Mouse (Mus musculus) embryonic facial prominence, embryonic 13.5 days (tissue): ENCODE data around the gene E330017A01Rik. TPM values are rescaled to one million over a fixed set of nuclear protein-coding genes. Genes with fewer than 3 reads are reported as not detected.

ENCODE experiments used
- ATAC-seq: fragments of 200-750 bp; cut with Nextera tagmentation; 2 replicates; pipeline ENCODE4 v1.8.0; 2017; ENCODE audit warnings: low read depth; ENCODE audit not compliant: insufficient number of reproducible peaks, insufficient read depth, low FRiP score, low TSS enrichment
- H3K27ac ChIP-seq: fragments of 300-500 bp; sonication (generic); 2 replicates; pipeline ENCODE4 v1.5.1; 2015; ENCODE audit warnings: moderate library complexity, mild to moderate bottlenecking, inconsistent platforms
- H3K27me3 ChIP-seq: fragments of 300-500 bp; sonication (generic); 2 replicates; pipeline ENCODE4 v1.6.1; 2015; ENCODE audit warnings: mild to moderate bottlenecking, inconsistent platforms
- H3K36me3 ChIP-seq: fragments of 300-500 bp; sonication (generic); 2 replicates; pipeline ENCODE4 v1.6.1; 2015; ENCODE audit warnings: mild to moderate bottlenecking, inconsistent platforms
- H3K4me1 ChIP-seq: fragments of 300-500 bp; sonication (generic); 2 replicates; pipeline ENCODE4 v1.6.1; 2015; ENCODE audit warnings: inconsistent platforms
- H3K4me2 ChIP-seq: fragments of 300-500 bp; sonication (generic); 2 replicates; pipeline ENCODE4 v1.6.1; 2015; ENCODE audit warnings: moderate library complexity, mild to moderate bottlenecking, inconsistent platforms
- H3K4me3 ChIP-seq: fragments of 300-500 bp; sonication (generic); 2 replicates; pipeline ENCODE4 v1.5.1; 2015; ENCODE audit warnings: mild to moderate bottlenecking, inconsistent platforms
- H3K9ac ChIP-seq: fragments of 300-500 bp; sonication (generic); 2 replicates; pipeline ENCODE4 v1.6.1; 2015; ENCODE audit warnings: mild to moderate bottlenecking, inconsistent platforms
- H3K9me3 ChIP-seq: fragments of 300-500 bp; sonication (generic); 2 replicates; pipeline ENCODE4 v1.6.1; 2016; ENCODE audit warnings: inconsistent platforms
- WGBS: fragments of 180-500 bp; shearing (Covaris S2); methylation state at CpG from one replicate; pipeline ENCODE4 v1.1.7; 2015; ENCODE audit warnings: mixed read lengths; 5-methylcytosine and 5-hydroxymethylcytosine counted together
- polyA plus RNA-seq: library from polyadenylated mRNA; unstranded; fragments of >200 nt; fragmentation: Nextera tagmentation; extraction: Ambion mirVana; gene quantifications from 2 replicates; pipeline ENCODE4 v1.2.1, GENCODE M21; 2015

The E330017A01Rik gene
- polyA plus RNA-seq, 1 experiment from 2014 or later, result not detected

DNA sequence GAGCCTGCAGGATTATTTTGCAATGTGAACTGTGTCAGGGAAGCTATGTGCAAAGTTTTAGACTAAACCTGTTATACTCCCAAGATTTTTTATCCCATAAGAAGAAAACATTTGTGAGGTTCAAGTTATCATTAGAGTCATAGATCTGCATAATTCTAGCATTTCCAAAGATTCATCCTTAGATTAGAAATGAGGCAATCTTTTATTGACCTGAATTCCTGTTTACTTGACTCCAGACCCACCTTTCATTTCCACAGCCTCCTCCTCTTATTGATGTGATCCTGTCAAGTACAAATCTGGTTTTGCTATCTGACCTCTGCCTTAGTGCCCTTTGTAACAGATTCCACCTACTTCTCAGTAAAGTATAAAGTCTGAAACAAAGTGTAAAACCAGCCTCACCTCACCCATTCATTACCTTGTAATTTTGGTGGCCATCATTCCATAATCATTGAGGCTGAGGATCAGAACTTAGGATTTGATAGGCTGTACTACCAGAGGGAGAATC, 23.8 kb upstream of the E330017A01Rik start:
- Histone ChIP-seq H3K27me3 (no peaks in the 10 kb centered on the region), H3K4me1 (0 out of 2 replicates have a peak, but pooled peaks cover 5% of the 10 kb centered on the region), H3K36me3 (no peaks in the 10 kb centered on the region), H3K9ac (no peak overlapping the region), H3K4me2 (no peak overlapping the region), H3K9me3 (no peaks in the 10 kb centered on the region), H3K27ac (no peak overlapping the region), H3K4me3 (no peak overlapping the region)
- ATAC-seq, result no peak

GRCm38 (mm10) chr16:58661826-58662225, 23.3 kb upstream of the E330017A01Rik start:
- no peak overlapping the region for H3K9ac ChIP-seq
- 75% methylated on average over 5 of the region's 5 CpGs for WGBS
- H3K27ac ChIP-seq, result no peak overlapping the region
- no peaks in the 10 kb centered on the region for H3K27me3 ChIP-seq
- H3K4me2 ChIP-seq, result no peak overlapping the region
- ATAC-seq, result no peak
- H3K36me3 ChIP-seq, result no peaks in the 10 kb centered on the region
- no peak overlapping the region for H3K4me3 ChIP-seq
- H3K9me3 ChIP-seq, result no peaks in the 10 kb centered on the region
- H3K4me1 ChIP-seq, result 0 out of 2 replicates have a peak, but pooled peaks cover 5% of the 10 kb centered on the region

- Histone ChIP-seq H3K27ac (no peak overlapping the region), H3K4me1 (0 out of 2 replicates have a peak, but pooled peaks cover 5% of the 10 kb centered on the region), H3K9ac (no peak overlapping the region), H3K36me3 (no peaks in the 10 kb centered on the region), H3K27me3 (no peaks in the 10 kb centered on the region), H3K4me2 (no peak overlapping the region), H3K9me3 (no peaks in the 10 kb centered on the region), H3K4me3 (no peak overlapping the region)
- 88% methylated on average over 6 of the region's 6 CpGs for WGBS
- no peak for ATAC-seq
Observed at GRCm38 (mm10) chr16:58658668-58659067, 20.1 kb upstream of the E330017A01Rik start.

- H3K4me1 ChIP-seq, result 0 out of 2 replicates have a peak, but pooled peaks cover 5% of the 10 kb centered on the region
- no peak overlapping the region for H3K4me3 ChIP-seq
- no peaks in the 10 kb centered on the region for H3K9me3 ChIP-seq
- 87% methylated on average over 4 of the region's 4 CpGs for WGBS
- H3K4me2 ChIP-seq, result no peak overlapping the region
- H3K9ac ChIP-seq, result no peak overlapping the region
- H3K27me3 ChIP-seq, result no peaks in the 10 kb centered on the region
- no peaks in the 10 kb centered on the region for H3K36me3 ChIP-seq
- no peak overlapping the region for H3K27ac ChIP-seq
- ATAC-seq, result no peak
Observed at GRCm38 (mm10) chr16:58656526-58656925, 18.0 kb upstream of the E330017A01Rik start.

- Histone ChIP-seq H3K36me3 (no peaks in the 10 kb centered on the region), H3K4me3 (no peak overlapping the region), H3K4me2 (no peak overlapping the region), H3K4me1 (0 out of 2 replicates have a peak, but pooled peaks cover 5% of the 10 kb centered on the region), H3K9me3 (no peaks in the 10 kb centered on the region), H3K9ac (no peak overlapping the region), H3K27ac (no peak overlapping the region), H3K27me3 (no peaks in the 10 kb centered on the region)
- ATAC-seq, result no peak
Observed at GRCm38 (mm10) chr16:58655751-58656150, 17.2 kb upstream of the E330017A01Rik start.

GRCm38 (mm10) chr16:58649979-58650378, 11.4 kb upstream of the E330017A01Rik start:
- Histone ChIP-seq H3K36me3 (no peaks in the 10 kb centered on the region), H3K9me3 (no peaks in the 10 kb centered on the region), H3K4me2 (no peak overlapping the region), H3K27me3 (no peaks in the 10 kb centered on the region), H3K4me1 (no peaks in the 10 kb centered on the region), H3K27ac (no peak overlapping the region), H3K9ac (no peak overlapping the region), H3K4me3 (no peak overlapping the region)
- 93% methylated on average over 10 of the region's 10 CpGs for WGBS
- ATAC-seq, result no peak

DNA sequence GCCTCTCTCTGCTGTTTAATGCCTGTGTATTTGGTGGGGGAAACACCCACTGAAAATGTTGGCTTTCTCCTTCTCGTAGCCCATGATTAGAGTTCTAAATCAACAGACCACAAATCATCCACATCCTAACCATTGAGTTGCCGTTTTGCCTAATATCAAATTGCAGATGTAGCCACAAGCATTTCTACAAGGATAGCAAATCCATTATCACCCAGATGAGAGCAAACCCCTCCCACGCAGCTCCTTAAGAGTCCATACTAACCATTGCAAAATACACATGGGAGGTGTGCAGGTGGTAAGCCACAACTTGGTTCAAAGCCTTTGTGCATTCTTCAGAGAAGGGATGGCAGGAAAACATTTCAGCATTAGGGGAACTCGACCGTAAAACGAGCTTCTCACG, 523 bp downstream of the E330017A01Rik start:
- H3K27ac ChIP-seq, result no peak overlapping the region
- no peaks in the 10 kb centered on the region for H3K9me3 ChIP-seq
- H3K9ac ChIP-seq, result no peak overlapping the region
- 65% methylated on average over 7 of the region's 7 CpGs for whole genome bisulfite sequencing
- no peaks in the 10 kb centered on the region for H3K27me3 ChIP-seq
- no peaks in the 10 kb centered on the region; the same call in 1 of the 2 replicates for H3K4me1 ChIP-seq
- no peak for ATAC-seq
- no peak overlapping the region for H3K4me2 ChIP-seq
- H3K36me3 ChIP-seq, result no peaks in the 10 kb centered on the region
- no peak overlapping the region for H3K4me3 ChIP-seq

DNA sequence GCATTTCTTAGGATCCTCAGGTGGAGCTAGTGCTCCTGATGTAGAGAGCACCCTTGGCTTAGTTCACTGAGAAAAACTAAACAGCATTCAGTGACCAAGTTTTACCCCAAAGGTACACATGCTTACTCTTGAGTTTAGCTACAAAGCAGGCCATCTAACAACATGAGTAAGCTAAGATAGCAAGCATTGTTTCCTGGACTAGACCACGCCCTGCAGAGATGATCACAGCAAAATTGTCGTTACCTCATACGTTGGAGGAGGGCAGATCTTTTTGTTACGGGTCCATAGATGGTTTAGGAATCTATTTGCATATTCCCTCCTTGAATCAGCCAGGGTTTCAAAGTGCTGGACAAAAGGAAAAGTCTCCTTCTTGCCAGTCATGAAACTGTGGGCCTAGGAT, 1.1 kb downstream of the E330017A01Rik start:
- Histone ChIP-seq H3K36me3 (no peaks in the 10 kb centered on the region), H3K4me3 (no peak overlapping the region), H3K27ac (no peak overlapping the region), H3K4me2 (no peak overlapping the region), H3K27me3 (no peaks in the 10 kb centered on the region), H3K4me1 (no peaks in the 10 kb centered on the region; the same call in 1 of the 2 replicates), H3K9me3 (no peaks in the 10 kb centered on the region), H3K9ac (no peak overlapping the region)
- 80% methylated on average over 4 of the region's 4 CpGs for WGBS
- ATAC-seq, result no peak

- Histone ChIP-seq H3K4me2 (no peak overlapping the region), H3K4me1 (no peaks in the 10 kb centered on the region; the same call in 1 of the 2 replicates), H3K27ac (no peak overlapping the region), H3K36me3 (no peaks in the 10 kb centered on the region), H3K27me3 (no peaks in the 10 kb centered on the region), H3K9ac (no peak overlapping the region), H3K4me3 (no peak overlapping the region), H3K9me3 (no peaks in the 10 kb centered on the region)
- ATAC-seq, result no peak
- 58% methylated on average over 2 of the region's 2 CpGs for whole genome bisulfite sequencing
Observed at GRCm38 (mm10) chr16:58635866-58636265, 2.7 kb downstream of the E330017A01Rik start.

- Histone ChIP-seq H3K4me3 (no peak overlapping the region), H3K27ac (no peak overlapping the region), H3K4me1 (no peaks in the 10 kb centered on the region), H3K36me3 (no peaks in the 10 kb centered on the region), H3K9ac (no peak overlapping the region), H3K27me3 (no peaks in the 10 kb centered on the region), H3K4me2 (no peak overlapping the region), H3K9me3 (no peaks in the 10 kb centered on the region)
- no peak for ATAC-seq
- WGBS, result 64% methylated on average over 2 of the region's 2 CpGs
Observed at GRCm38 (mm10) chr16:58629736-58630135, 8.8 kb downstream of the E330017A01Rik start.

DNA sequence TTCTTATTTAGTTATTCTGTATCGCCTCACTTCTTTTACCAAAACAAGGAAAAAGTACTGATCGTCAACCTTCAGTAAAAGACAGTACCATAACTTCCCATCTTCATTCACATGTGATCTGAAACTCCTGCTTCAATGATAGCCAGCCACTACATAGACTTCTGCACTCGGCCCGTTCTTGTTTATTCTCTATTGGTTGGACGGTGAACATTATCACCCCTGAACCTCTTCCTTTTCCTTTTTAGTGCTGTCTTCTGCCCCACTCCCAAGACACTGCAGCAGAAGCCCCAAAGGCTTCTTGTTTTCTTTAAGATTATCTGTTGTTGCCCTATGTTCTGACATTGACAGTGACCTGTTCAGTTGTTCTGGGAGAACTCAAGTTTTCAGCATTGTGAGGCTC, 9.6 kb downstream of the E330017A01Rik start:
- no peak for ATAC-seq
- Histone ChIP-seq H3K4me2 (no peak overlapping the region), H3K4me1 (no peaks in the 10 kb centered on the region), H3K27me3 (no peaks in the 10 kb centered on the region), H3K9ac (no peak overlapping the region), H3K9me3 (no peaks in the 10 kb centered on the region), H3K4me3 (no peak overlapping the region), H3K27ac (no peak overlapping the region), H3K36me3 (no peaks in the 10 kb centered on the region)
- 88% methylated on average over 5 of the region's 5 CpGs for WGBS

DNA sequence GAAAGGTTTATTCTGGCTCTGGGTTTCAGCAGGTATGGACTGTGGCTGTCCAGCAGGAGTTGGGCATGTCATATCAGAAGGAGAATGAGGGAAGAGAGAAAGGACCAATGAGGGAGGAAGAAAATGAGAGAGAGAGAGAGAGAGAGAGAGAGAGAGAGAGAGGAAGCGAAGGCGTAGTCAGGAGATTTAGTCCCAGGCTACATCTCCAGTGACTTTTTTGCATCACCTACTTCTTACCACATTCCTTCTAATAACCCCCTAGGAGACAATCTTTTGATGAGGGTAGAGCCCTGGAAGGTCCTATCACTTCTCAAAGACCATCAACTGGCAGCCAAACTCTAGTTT, 10.2 kb downstream of the E330017A01Rik start:
- 88% methylated on average over 2 of the region's 2 CpGs for WGBS
- Histone ChIP-seq H3K4me3 (no peak overlapping the region), H3K36me3 (no peaks in the 10 kb centered on the region), H3K27me3 (no peaks in the 10 kb centered on the region), H3K4me1 (no peaks in the 10 kb centered on the region), H3K9ac (no peak overlapping the region), H3K27ac (no peak overlapping the region), H3K4me2 (no peak overlapping the region), H3K9me3 (no peaks in the 10 kb centered on the region)
- ATAC-seq, result no peak
